Mouse (Mus musculus): Measurements from ENCODE around the gene Ap2a2. TPM values are rescaled to one million over a fixed set of nuclear protein-coding genes. Genes with fewer than 3 reads are reported as not detected.

The Ap2a2 gene
- total RNA-seq, 2 experiments from 2014 or later = 226 to 243 TPM

DNA sequence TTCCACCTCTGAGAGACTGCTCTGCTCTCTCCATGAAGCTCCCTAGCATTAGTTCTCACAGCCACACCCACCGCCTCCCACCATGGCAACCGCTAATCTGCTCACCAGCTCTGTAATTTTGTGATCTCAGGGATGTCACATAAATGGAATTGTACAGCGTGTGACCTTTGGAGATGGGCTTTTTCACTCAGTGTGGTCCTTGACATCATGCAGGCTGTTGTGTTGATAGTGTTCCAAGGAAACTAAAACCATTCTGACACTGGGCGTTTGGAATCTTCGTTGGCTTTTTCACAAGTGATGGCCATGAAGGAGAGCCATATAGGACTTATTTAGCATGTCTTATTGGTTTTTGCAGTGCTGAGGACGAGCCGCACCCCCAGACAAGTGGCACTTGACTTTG lies 4.6 kb downstream of the Ap2a2 start:
- peak in 1 of 2 experiments; percentile 41 for DNase-seq (ENCODE audit: low spot score in 2 of 2)
- no peak for TF ChIP-seq CTCF (conservative IDR thresholded peaks at IDR 0.05)
- H3K27ac ChIP-seq = peak overlapping the region; percentile 73; the same call in 1 of the 2 replicates

DNA sequence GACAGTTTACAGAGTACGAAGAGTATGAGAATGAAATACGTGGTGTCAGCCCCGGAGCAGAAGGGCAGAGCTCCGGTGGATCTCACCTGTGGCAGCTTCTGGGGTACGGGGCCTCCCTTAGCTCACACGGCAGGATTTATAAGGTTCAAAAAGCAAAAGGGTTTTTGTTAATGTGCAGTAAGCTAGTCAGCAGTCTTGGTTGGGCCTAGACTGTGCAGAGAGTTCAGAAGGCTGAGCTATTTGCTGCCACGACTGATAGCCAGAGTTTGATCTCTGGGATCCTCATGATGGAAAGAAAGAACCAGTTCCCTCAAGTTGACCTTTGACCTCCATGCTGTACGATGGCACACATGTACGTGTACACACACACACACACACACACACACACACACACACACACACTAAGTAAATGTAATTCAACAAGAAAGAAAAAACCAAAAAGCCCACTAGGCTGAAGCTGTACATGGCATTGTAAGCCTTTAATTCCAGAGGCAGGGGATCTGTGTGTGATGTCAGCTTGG lies 7.4 kb downstream of the Ap2a2 start:
- Histone ChIP-seq H3K4me3 (no peak overlapping the region), H3K27ac (peak overlapping the region; percentile 33; the same call in 1 of the 2 replicates)
- no peak for TF ChIP-seq CTCF (conservative IDR thresholded peaks at IDR 0.05)
- DNase-seq (ENCODE audit: low spot score in 2 of 2) = no peak

More for the DNA sequence above, 4.6 kb downstream of the Ap2a2 start:
- no peak overlapping the region for H3K4me3 ChIP-seq

- no peak for TF ChIP-seq CTCF (conservative IDR thresholded peaks at IDR 0.05)
Observed at GRCm38 (mm10) chr7:141569916-141570315, 7.9 kb downstream of the Ap2a2 start.

DNA sequence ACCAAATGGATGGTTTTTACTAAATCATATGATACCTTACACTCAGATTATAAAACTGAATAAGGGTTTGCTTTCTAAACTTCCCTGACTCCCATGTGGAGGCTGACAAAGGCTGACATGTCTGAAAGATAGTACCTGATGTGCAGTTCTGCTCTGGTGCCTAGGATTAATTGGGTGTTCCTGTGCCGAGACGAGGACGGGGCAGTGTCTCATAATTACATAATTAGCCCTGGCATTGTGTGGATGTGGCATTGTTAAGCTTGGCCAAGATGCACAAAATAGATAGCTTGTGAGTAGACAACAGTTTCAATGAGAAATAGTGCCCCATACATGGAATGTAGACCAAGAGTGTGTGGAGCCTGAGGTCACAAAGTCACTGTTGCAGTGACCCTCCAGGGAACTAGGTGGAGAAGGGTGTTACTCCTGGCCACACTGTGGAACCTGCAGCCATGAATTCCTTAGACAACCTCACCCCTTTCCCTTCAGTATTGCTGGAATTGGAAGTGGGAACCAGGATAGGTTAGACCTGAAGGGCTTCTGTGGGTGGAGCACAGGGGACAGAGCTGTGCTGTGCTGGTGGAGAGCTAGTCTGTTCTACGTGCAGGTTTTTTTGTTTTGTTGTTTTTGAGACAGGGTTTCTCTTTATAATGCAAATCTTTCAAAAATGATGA lies 8.8 kb downstream of the Ap2a2 start:
- Histone ChIP-seq H3K4me3 (no peak overlapping the region), H3K27ac (peak overlapping the region; percentile 7; the same call in 1 of the 2 replicates)
- no peak for TF ChIP-seq CTCF (conservative IDR thresholded peaks at IDR 0.05)
- no peak for DNase-seq (ENCODE audit: low spot score in 2 of 2)

More at GRCm38 (mm10) chr7:141569916-141570315, 7.9 kb downstream of the Ap2a2 start:
- Histone ChIP-seq H3K4me3 (no peak overlapping the region), H3K27ac (no peak overlapping the region; the same call in 1 of the 2 replicates)
- no peak for DNase-seq (ENCODE audit: low spot score in 2 of 2)

DNA sequence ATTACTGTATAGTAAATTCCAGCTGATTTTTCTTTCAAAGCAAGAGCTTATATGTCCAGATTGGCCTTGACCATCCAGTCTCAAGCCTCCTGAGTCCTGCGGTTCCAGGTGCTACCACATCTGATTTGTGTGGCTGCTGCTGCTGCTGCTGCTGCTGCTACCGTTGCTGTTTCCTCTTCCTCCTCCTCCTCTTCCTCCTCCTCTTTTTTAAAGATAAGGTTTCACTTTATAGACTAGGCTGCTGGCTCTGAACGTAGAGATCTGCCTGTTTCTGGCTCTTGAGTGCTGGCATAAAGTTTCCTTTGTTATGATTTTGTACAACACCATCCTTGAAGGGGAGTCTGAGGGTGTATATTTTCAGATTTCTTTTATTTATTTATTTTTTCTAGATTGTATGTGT lies 12.1 kb downstream of the Ap2a2 start:
- Histone ChIP-seq H3K4me3 (no peak overlapping the region), H3K27ac (no peak overlapping the region)
- TF ChIP-seq CTCF (conservative IDR thresholded peaks at IDR 0.05) = no peak
- no peak for DNase-seq (ENCODE audit: low spot score in 2 of 2)

DNA sequence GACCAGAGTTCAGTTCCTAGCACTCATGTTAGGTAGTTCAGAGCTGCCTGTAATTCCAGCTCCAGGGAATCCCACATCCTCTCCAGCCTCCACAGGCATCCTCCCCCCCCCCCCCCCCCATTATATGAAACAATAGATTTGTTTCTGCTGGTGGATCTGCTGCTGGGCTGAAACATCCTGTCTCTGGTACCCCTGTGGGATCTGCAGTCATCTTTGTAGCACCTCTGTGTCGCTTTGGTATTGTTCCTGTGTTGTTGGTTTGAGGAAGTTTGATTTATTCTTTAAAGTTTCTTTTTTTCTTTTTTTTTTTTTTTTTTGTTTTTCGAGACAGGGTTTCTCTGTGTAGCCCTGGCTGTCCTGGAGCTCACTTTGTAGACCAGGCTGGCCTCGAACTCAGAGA lies 13.5 kb downstream of the Ap2a2 start:
- DNase-seq (ENCODE audit: low spot score in 2 of 2) = no peak
- Histone ChIP-seq H3K27ac (no peak overlapping the region), H3K4me3 (no peak overlapping the region)
- TF ChIP-seq CTCF (conservative IDR thresholded peaks at IDR 0.05) = no peak

- Histone ChIP-seq H3K4me3 (no peak overlapping the region), H3K27ac (no peak overlapping the region)
- no peak for TF ChIP-seq CTCF (conservative IDR thresholded peaks at IDR 0.05)
- DNase-seq (ENCODE audit: low spot score in 2 of 2) = no peak
Observed at GRCm38 (mm10) chr7:141577801-141578200, 15.8 kb downstream of the Ap2a2 start.

DNA sequence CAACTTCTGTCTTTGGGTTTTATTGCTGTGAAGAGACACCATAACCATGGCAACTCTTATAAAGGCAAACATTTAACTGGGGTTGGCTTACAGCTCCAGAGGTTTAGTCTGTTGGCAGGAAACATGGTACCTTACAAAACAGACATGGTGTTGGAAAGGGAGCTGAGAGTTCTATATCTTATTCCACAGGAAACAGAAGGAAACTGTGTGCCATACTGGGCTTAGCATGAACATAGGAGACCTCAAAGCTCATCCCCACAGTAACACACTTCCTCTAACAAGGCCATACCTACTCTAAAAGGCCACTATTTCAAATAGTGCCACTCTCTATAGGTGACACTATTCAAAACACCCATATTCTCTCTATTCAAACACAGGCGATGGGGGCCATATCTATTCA lies 16.5 kb downstream of the Ap2a2 start:
- no peak overlapping the region for H3K27ac ChIP-seq
- TF ChIP-seq CTCF (conservative IDR thresholded peaks at IDR 0.05) = no peak

GRCm38 (mm10) chr7:141578943-141579342 lies 17.0 kb downstream of the Ap2a2 start:
- no peak for DNase-seq (ENCODE audit: low spot score in 2 of 2)
- no peak for TF ChIP-seq CTCF (conservative IDR thresholded peaks at IDR 0.05)
- no peak overlapping the region for H3K4me3 ChIP-seq
- H3K27ac ChIP-seq = no peak overlapping the region

More for the DNA sequence above, 16.5 kb downstream of the Ap2a2 start:
- DNase-seq (ENCODE audit: low spot score in 2 of 2) = no peak
- H3K4me3 ChIP-seq = no peak overlapping the region

- no peak for TF ChIP-seq CTCF (conservative IDR thresholded peaks at IDR 0.05)
- Histone ChIP-seq H3K4me3 (no peak overlapping the region), H3K27ac (no peak overlapping the region)
- DNase-seq (ENCODE audit: low spot score in 2 of 2) = no peak
Observed at GRCm38 (mm10) chr7:141581323-141581722, 19.4 kb downstream of the Ap2a2 start.

DNA sequence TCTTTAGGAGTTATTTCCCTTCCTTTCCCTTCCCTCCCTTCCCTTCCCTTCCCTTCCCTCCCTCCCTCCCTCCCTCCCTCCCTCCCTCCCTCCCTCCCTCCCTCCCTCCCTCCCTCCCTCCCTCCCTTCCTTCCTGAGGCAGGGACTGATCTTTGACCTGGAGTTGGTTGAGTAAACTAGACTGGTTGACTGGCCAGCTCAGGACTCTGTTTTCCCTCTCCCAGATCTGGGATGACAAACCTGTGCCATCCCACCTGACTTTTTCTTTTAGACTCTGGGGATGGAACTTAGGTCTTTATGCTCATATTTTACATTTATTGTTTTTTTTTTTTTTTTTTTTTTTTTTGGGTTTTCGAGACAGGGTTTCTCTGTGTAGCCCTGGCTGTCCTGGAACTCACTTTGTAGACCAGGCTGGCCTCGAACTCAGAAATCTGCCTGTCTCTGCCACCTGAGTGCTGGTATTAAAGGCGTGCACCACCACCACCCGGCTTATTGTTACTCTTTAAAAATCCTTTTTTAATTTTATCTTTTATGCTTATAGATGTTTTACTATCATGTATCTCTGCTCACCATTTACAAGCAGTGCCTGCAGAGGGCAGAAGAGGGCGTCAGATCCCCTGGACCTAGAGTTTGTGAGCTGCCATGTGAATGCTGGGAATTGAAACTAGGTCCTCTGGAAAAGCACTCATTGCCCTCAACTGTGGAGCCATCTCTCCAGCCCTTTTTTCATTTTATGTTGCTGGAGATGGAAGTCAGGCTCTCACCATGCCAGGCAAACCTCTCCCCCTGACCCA lies 22.3 kb downstream of the Ap2a2 start:
- peak; percentile 38; the same call in 1 of the 2 replicates for TF ChIP-seq CTCF (conservative IDR thresholded peaks at IDR 0.05)
- Histone ChIP-seq H3K4me3 (no peak overlapping the region), H3K27ac (no peak overlapping the region)
- no peak for DNase-seq (ENCODE audit: low spot score in 2 of 2)

DNA sequence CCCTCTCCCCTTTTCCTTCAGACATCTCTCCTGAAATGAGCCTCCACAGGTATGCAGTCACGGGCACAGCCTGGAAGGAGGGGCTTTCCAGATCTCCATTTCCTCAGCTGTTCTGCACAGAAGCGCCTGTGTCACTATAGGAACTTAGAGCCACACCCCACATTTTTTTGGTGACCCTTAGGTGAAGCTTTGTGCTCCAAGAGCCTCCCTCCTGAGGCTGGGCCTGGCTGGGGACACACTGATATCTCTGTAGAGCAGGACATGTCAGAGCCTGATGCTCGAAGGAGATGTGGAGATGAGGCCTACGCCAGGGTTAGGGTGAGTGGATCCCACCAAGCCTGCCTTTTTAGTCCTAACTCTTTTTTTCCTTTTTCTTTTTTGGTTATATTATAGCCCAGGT lies 23.3 kb downstream of the Ap2a2 start:
- H3K27ac ChIP-seq = no peak overlapping the region
- no peak for TF ChIP-seq CTCF (conservative IDR thresholded peaks at IDR 0.05)
- no peak for DNase-seq (ENCODE audit: low spot score in 2 of 2)
- no peak overlapping the region for H3K4me3 ChIP-seq

DNA sequence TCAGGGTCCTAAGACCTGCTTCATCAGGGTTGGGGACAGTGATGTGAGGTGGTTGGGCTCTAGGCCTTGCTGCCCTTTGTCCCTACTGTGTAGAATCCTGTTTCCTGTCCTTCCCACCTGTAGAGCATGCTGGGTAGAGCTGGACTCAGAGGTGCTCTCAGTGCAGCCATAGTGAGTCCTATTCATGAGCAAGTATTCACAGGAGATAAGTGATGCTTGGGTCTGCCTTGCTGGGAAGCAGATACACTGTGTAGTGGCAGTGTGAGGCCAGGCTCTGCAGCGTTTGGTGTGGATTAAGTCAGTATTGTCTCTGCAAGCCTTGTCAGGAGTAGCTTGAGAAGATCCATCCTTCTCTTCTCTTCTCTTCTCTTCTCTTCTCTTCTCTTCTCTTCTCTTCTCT lies 23.9 kb downstream of the Ap2a2 start:
- Histone ChIP-seq H3K27ac (no peak overlapping the region), H3K4me3 (no peak overlapping the region)
- TF ChIP-seq CTCF (conservative IDR thresholded peaks at IDR 0.05) = no peak
- no peak for DNase-seq (ENCODE audit: low spot score in 2 of 2)

Measured in layer of hippocampus, adult 2 months (tissue).